Mouse (Mus musculus): ENCODE measurements at regions not wholly inside any gene's neighbourhood (a gene's known extent, or its start where the extent isn't known, plus 50 kb on each side); places are given as distances from the start of the nearest gene placed in this dataset.
A peak's percentile ranks its signal among the peaks of the same experiment; 100 is the strongest.
"Not testable (repeated sequence)": the region's sequence is repeated elsewhere in the genome, so short reads cannot be mapped to it uniquely, and the experiment has no call there.

DNA sequence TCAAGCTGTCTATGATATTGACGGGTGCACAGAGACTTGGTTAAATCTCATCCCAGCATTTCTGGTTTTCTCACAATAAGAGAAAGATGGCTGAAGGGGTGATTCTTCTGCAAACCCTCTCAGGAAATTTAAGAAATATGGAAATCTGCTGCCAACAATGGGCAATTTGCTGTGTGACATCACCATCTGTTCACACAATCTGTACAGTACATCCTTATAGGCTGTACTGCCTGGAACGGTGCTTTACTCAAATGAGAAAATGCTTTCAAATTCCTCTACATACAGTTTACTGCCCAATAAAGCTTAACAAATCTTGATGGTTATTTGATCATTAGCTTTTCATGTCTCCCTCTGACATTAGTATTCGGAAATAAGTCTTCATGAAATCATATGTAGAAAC is 172.4 kb upstream of the Hsf2 start:
- Histone ChIP-seq H3K27ac (ENCODE audit: insufficient read depth, low read length) (no peak overlapping the region), H3K4me1 (ENCODE audit: control insufficient read depth, insufficient read depth, low read length) (no peaks in the 10 kb centered on the region; the same call in 1 of the 2 replicates), H3K27me3 (ENCODE audit: control insufficient read depth, insufficient read depth, low read length) (no peaks in the 10 kb centered on the region), H3K4me3 (replicated peaks; ENCODE audit: insufficient read depth, low read depth, low read length) (no peak overlapping the region)
- WGBS = 38% methylated on average over 3 of the region's 3 CpGs
- DNase-seq = peak; percentile 7 to 40
- TF ChIP-seq POLR2A (IDR thresholded peaks at IDR 0.05; ENCODE audit: borderline replicate concordance, insufficient read depth, low read length) = no peak

GRCm38 (mm10) chr10:57317067-57317466 is 169.1 kb upstream of the Hsf2 start:
- Histone ChIP-seq H3K27ac (ENCODE audit: insufficient read depth, low read length) (no peak overlapping the region), H3K27me3 (ENCODE audit: control insufficient read depth, insufficient read depth, low read length) (no peaks in the 10 kb centered on the region), H3K4me3 (replicated peaks; ENCODE audit: insufficient read depth, low read depth, low read length) (no peak overlapping the region), H3K4me1 (ENCODE audit: control insufficient read depth, insufficient read depth, low read length) (no peaks in the 10 kb centered on the region; the same call in 1 of the 2 replicates)
- TF ChIP-seq POLR2A (IDR thresholded peaks at IDR 0.05; ENCODE audit: borderline replicate concordance, insufficient read depth, low read length) = no peak
- peak; percentile 32; the same call in 1 of the 2 replicates for TF ChIP-seq CTCF (IDR thresholded peaks at IDR 0.05; ENCODE audit: borderline replicate concordance, insufficient read depth, low read depth, low read length)
- DNase-seq = peak in 1 of 2 experiments; percentile 23

GRCm38 (mm10) chr10:57319171-57319570 is 167.0 kb upstream of the Hsf2 start:
- Histone ChIP-seq H3K4me3 (replicated peaks; ENCODE audit: insufficient read depth, low read depth, low read length) (no peak overlapping the region), H3K27me3 (ENCODE audit: control insufficient read depth, insufficient read depth, low read length) (no peaks in the 10 kb centered on the region), H3K27ac (ENCODE audit: insufficient read depth, low read length) (no peak overlapping the region), H3K4me1 (ENCODE audit: control insufficient read depth, insufficient read depth, low read length) (no peaks in the 10 kb centered on the region)
- 16% methylated on average over 2 of the region's 2 CpGs for WGBS
- no peak for DNase-seq
- TF ChIP-seq POLR2A (IDR thresholded peaks at IDR 0.05; ENCODE audit: borderline replicate concordance, insufficient read depth, low read length) = no peak
- TF ChIP-seq CTCF (IDR thresholded peaks at IDR 0.05; ENCODE audit: borderline replicate concordance, insufficient read depth, low read depth, low read length) = no peak

- DNase-seq = no peak
- H3K4me1 ChIP-seq (ENCODE audit: control insufficient read depth, insufficient read depth, low read length) = no peaks in the 10 kb centered on the region
- 50% methylated on average over 2 of the region's 2 CpGs for WGBS
- TF ChIP-seq CTCF (IDR thresholded peaks at IDR 0.05; ENCODE audit: borderline replicate concordance, insufficient read depth, low read depth, low read length) (no peak), POLR2A (IDR thresholded peaks at IDR 0.05; ENCODE audit: borderline replicate concordance, insufficient read depth, low read length) (no peak)
- H3K27me3 ChIP-seq (ENCODE audit: control insufficient read depth, insufficient read depth, low read length) = no peaks in the 10 kb centered on the region
- no peak overlapping the region for H3K4me3 ChIP-seq (replicated peaks; ENCODE audit: insufficient read depth, low read depth, low read length)
- no peak overlapping the region for H3K27ac ChIP-seq (ENCODE audit: insufficient read depth, low read length)
These were observed 163.3 kb upstream of the Hsf2 start for GRCm38 (mm10) chr10:57322717-57323424.

DNA sequence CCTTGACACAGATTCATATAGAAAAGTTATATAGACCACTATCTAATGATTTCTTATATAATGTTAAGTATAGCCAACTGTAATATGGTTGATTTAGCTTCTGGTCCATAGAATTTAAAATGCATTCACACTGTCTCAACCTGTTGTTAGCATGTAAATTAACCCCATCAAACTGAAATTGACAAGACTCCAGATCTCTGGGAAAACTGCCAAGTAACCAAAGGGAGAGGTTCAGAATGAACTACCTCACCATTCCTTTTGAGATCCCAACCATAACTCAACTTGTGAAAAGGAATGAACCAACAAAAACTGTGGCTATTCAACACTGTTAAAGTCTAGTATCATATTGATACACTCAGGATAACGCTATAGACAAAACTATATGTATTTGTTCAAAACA is 162.0 kb upstream of the Hsf2 start:
- no peak for TF ChIP-seq CTCF (IDR thresholded peaks at IDR 0.05; ENCODE audit: borderline replicate concordance, insufficient read depth, low read depth, low read length)
- no peak for DNase-seq
- H3K27ac ChIP-seq (ENCODE audit: insufficient read depth, low read length) = no peak overlapping the region
- H3K27me3 ChIP-seq (ENCODE audit: control insufficient read depth, insufficient read depth, low read length) = no peaks in the 10 kb centered on the region
- H3K4me3 ChIP-seq (replicated peaks; ENCODE audit: insufficient read depth, low read depth, low read length) = no peak overlapping the region
- H3K4me1 ChIP-seq (ENCODE audit: control insufficient read depth, insufficient read depth, low read length) = no peaks in the 10 kb centered on the region
- 71% methylated on average over 1 of the region's 1 CpGs for WGBS

DNA sequence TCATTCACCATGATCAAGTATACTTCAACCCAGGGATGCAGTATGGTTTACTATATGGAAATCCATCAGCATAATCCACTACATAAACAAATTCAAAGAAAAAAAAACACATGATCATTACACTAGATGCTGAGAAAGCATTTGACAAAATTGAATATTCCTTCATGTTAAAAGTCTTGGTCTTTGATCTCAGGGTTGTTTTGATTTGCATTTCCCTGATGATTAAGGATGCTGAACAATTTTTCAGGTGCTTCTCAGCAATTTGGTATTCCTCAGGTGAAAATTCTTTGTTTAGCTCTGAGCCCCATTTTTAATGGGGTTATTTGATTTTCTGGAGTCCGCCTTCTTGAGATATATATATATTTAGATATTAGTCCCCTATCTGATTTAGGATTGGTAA is 123.4 kb upstream of the Hsf2 start:
- not testable (repeated sequence) for H3K27ac ChIP-seq (ENCODE audit: insufficient read depth, low read length); H3K4me3 ChIP-seq (replicated peaks; ENCODE audit: insufficient read depth, low read depth, low read length); H3K4me1 ChIP-seq (ENCODE audit: control insufficient read depth, insufficient read depth, low read length); H3K27me3 ChIP-seq (ENCODE audit: control insufficient read depth, insufficient read depth, low read length); DNase-seq
- WGBS = 100% methylated on average over 1 of the region's 1 CpGs

All from cerebellum, adult 2 months (tissue).